Mouse (Mus musculus) liver, adult 2 months (tissue): ENCODE measurements around the gene Vcp.

Experiments used
- CTCF ChIP-seq: fragments of 200-500 bp; IDR thresholded peaks from 2 replicates; pipeline ENCODE4 v1.5.1; 2011; ENCODE audit warnings: low read depth, low read length, control low read depth
- POLR2A ChIP-seq: fragments of 200-500 bp; IDR thresholded peaks from 2 replicates; pipeline ENCODE4 v1.6.1; 2011; ENCODE audit warnings: low read length, control low read depth; ENCODE audit not compliant: insufficient read depth; ENCODE audit errors: extremely low read depth

- TF ChIP-seq POLR2A (no peak), CTCF (no peak)
Observed at GRCm38 (mm10) chr4:42943341-42943740, 57.0 kb downstream of the Vcp start.
